Mouse (Mus musculus) intestine, embryonic 15.5 days (tissue): ENCODE measurements around the gene Mrpl54. TPM values are rescaled to one million over a fixed set of nuclear protein-coding genes. Genes with fewer than 3 reads are reported as not detected.

Experiments used
- ATAC-seq: fragments of 200-750 bp; cut with Nextera tagmentation; 2 replicates; pipeline ENCODE4 v1.8.0; 2017; ENCODE audit warnings: moderate TSS enrichment, moderate library complexity
- H3K27ac ChIP-seq: fragments of 300-500 bp; sonication (generic); 2 replicates; pipeline ENCODE4 v1.5.1; 2015; ENCODE audit warnings: mild to moderate bottlenecking, inconsistent platforms
- H3K27me3 ChIP-seq: fragments of 300-500 bp; sonication (generic); replicated peaks from 2 replicates; pipeline ENCODE4 v1.6.1; 2015; ENCODE audit warnings: inconsistent platforms
- H3K36me3 ChIP-seq: fragments of 300-500 bp; sonication (generic); 2 replicates; pipeline ENCODE4 v1.6.1; 2015; ENCODE audit warnings: inconsistent platforms
- H3K4me1 ChIP-seq: fragments of 300-500 bp; sonication (generic); replicated peaks from 2 replicates; pipeline ENCODE4 v1.6.1; 2015; ENCODE audit warnings: inconsistent platforms
- H3K4me2 ChIP-seq: fragments of 300-500 bp; sonication (generic); replicated peaks from 2 replicates; pipeline ENCODE4 v1.6.1; 2015; ENCODE audit warnings: mild to moderate bottlenecking, inconsistent platforms
- H3K4me3 ChIP-seq: fragments of 300-500 bp; sonication (generic); replicated peaks from 2 replicates; pipeline ENCODE4 v1.5.1; 2015; ENCODE audit warnings: inconsistent platforms
- H3K9ac ChIP-seq: fragments of 300-500 bp; sonication (generic); 2 replicates; pipeline ENCODE4 v1.6.1; 2015; ENCODE audit warnings: inconsistent platforms
- H3K9me3 ChIP-seq: fragments of 300-500 bp; sonication (generic); 2 replicates; pipeline ENCODE4 v1.6.1; 2016; ENCODE audit warnings: inconsistent platforms
- WGBS: fragments of 180-500 bp; shearing (Covaris S2); methylation state at CpG from one replicate; pipeline ENCODE4 v1.1.7; 2015; 5-methylcytosine and 5-hydroxymethylcytosine counted together
- polyA plus RNA-seq: library from polyadenylated mRNA; unstranded; fragments of >200 nt; fragmentation: Nextera tagmentation; extraction: Ambion mirVana; gene quantifications from 2 replicates; pipeline ENCODE4 v1.2.1, GENCODE M21; 2015

Gene Mrpl54
- polyA plus RNA-seq, 1 experiment from 2014 or later = 242 TPM

DNA sequence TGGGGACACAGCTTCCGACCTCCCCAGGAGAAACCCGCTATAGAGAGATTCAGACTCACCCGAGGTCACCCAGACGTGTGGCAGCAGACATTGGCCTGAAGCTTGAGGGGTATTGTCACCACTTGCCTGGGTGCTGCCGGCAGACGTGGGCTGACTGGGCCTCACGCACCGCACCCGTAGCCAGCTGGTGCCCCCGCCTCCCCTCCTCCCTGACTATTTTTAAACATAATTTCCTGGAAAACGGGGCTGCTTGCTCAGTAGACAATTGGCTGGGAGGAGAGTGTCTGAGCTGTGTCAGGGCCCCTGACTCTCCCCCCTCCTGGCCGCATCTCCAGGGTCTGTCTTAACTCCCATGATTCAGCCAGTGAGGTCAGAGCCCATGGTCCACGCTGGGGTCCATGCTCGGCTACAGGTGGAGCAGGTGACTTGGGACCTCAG is 36.1 kb upstream of the Mrpl54 start:
- H3K27me3 ChIP-seq = no peaks in the 10 kb centered on the region
- H3K9ac ChIP-seq = peak overlapping the region; percentile 18
- H3K9me3 ChIP-seq = no peaks in the 10 kb centered on the region
- peaks cover 53% of the 10 kb centered on the region for H3K4me1 ChIP-seq
- peak; percentile 30 for ATAC-seq
- peak overlapping the region; percentile 57 for H3K27ac ChIP-seq
- H3K36me3 ChIP-seq = peaks cover 23% of the 10 kb centered on the region
- H3K4me2 ChIP-seq = peak overlapping the region; percentile 43
- WGBS = 27% methylated on average over 14 of the region's 14 CpGs
- H3K4me3 ChIP-seq = no peak overlapping the region

DNA sequence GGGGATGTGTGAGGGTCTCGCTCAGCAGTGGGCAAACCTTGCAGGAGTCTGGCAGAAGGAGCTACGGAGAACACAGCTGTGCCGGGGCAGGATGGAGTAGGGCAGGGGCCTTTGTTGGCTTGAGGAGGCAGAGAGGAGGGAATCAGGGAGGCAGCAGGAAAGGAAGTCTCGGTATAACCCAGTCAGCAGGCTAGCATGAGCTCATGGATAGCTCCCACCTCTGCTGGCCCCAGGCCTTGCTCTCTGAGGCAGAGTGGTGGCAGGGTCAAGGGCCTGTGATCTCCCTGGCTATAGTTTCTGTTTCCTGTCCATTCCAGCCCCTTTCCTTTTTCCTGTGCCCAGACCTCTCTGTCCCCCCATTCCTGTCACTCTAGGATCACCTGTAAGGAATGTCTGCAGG is 35.6 kb upstream of the Mrpl54 start:
- Histone ChIP-seq H3K4me3 (no peak overlapping the region), H3K9me3 (no peaks in the 10 kb centered on the region), H3K4me2 (peak overlapping the region; percentile 43), H3K27me3 (no peaks in the 10 kb centered on the region), H3K27ac (peak overlapping the region; percentile 57), H3K9ac (peak overlapping the region; percentile 18; the same call in 1 of the 2 replicates), H3K36me3 (peaks cover 18% of the 10 kb centered on the region), H3K4me1 (peaks cover 58% of the 10 kb centered on the region)
- ATAC-seq = no peak
- WGBS = 67% methylated on average over 4 of the region's 4 CpGs

DNA sequence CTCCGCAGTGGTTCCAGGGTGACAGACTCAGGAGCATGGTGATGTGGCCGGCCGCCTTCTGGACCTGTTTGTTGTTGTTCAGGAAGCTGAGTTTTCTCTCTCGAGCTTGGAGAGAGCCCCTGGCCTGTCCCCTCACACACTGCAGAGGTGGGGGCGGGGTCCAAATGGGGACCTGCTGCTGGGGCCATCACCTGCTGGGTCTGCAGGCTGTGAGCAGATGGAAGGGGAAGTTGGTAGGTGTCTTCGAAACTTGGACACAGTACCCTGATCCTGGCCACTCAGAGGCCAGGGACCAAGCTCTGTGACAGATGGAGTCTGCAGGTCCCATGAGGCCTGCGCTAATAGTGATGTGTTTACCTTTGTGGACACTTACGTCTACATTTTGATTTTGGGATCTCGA is 34.6 kb upstream of the Mrpl54 start:
- Histone ChIP-seq H3K27me3 (no peaks in the 10 kb centered on the region), H3K4me2 (no peak overlapping the region), H3K4me3 (no peak overlapping the region), H3K9ac (no peak overlapping the region), H3K36me3 (peaks cover 8% of the 10 kb centered on the region), H3K9me3 (no peaks in the 10 kb centered on the region), H3K27ac (no peak overlapping the region), H3K4me1 (peaks cover 60% of the 10 kb centered on the region)
- 80% methylated on average over 9 of the region's 9 CpGs for WGBS
- ATAC-seq = no peak

DNA sequence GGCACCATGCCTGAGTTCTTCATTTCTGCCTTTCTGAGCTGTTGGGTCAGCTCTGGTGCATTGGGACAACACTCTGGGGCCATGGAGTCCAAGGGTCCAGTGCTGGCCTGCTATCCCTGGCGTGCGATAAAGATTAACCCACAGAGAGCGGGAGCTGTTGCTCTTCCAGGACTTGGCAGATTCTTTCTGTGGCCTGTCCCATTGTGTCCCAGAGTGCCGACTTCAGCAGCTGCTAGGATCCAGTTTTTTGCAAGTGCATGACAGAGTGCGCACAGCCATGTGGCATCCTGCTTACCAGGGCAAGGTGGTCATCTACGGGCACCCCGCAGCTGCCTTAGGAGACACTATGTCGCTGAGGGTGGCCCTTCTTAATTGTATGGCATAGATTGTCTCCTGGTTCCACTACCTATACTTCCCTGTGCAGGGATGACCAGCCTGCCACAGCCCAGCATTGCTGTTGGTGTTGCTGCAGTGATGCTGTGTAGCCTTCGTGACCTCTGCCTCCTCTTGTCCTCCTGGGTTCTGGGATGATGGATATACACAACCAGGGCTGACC is 33.7 kb upstream of the Mrpl54 start:
- Histone ChIP-seq H3K4me3 (no peak overlapping the region), H3K27ac (0 out of 2 replicates have a peak overlapping the region, but pooled peaks have one; percentile 11), H3K9ac (0 out of 2 replicates have a peak overlapping the region, but pooled peaks have one; percentile 8), H3K27me3 (no peaks in the 10 kb centered on the region), H3K9me3 (no peaks in the 10 kb centered on the region), H3K4me2 (no peak overlapping the region), H3K4me1 (peaks cover 65% of the 10 kb centered on the region), H3K36me3 (no peaks in the 10 kb centered on the region; the same call in 1 of the 2 replicates)
- WGBS = 73% methylated on average over 9 of the region's 9 CpGs
- ATAC-seq = no peak

GRCm38 (mm10) chr10:81299585-81300351 is 33.0 kb upstream of the Mrpl54 start:
- no peak for ATAC-seq
- Histone ChIP-seq H3K4me2 (no peak overlapping the region), H3K27ac (0 out of 2 replicates have a peak overlapping the region, but pooled peaks have one; percentile 11), H3K4me3 (no peak overlapping the region), H3K36me3 (no peaks in the 10 kb centered on the region; the same call in 1 of the 2 replicates), H3K9ac (peak overlapping the region; percentile 18; the same call in 1 of the 2 replicates), H3K9me3 (no peaks in the 10 kb centered on the region), H3K27me3 (no peaks in the 10 kb centered on the region), H3K4me1 (peaks cover 70% of the 10 kb centered on the region)
- WGBS = 83% methylated on average over 14 of the region's 14 CpGs

GRCm38 (mm10) chr10:81298369-81299100 is 31.8 kb upstream of the Mrpl54 start:
- H3K9me3 ChIP-seq = no peaks in the 10 kb centered on the region
- H3K9ac ChIP-seq = no peak overlapping the region
- WGBS = 89% methylated on average over 17 of the region's 17 CpGs
- H3K27me3 ChIP-seq = no peaks in the 10 kb centered on the region
- no peak overlapping the region for H3K4me3 ChIP-seq
- H3K36me3 ChIP-seq = no peaks in the 10 kb centered on the region; the same call in 1 of the 2 replicates
- H3K27ac ChIP-seq = peak overlapping the region; percentile 10; the same call in 1 of the 2 replicates
- ATAC-seq = no peak
- peaks cover 74% of the 10 kb centered on the region for H3K4me1 ChIP-seq
- H3K4me2 ChIP-seq = no peak overlapping the region

GRCm38 (mm10) chr10:81297845-81298244 is 31.1 kb upstream of the Mrpl54 start:
- ATAC-seq = no peak

GRCm38 (mm10) chr10:81297246-81297645 is 30.5 kb upstream of the Mrpl54 start:
- 0 out of 2 replicates have a peak overlapping the region, but pooled peaks have one; percentile 11 for H3K4me2 ChIP-seq
- WGBS = 78% methylated on average over 6 of the region's 6 CpGs
- no peaks in the 10 kb centered on the region for H3K9me3 ChIP-seq
- H3K4me1 ChIP-seq = peaks cover 63% of the 10 kb centered on the region
- peak overlapping the region; percentile 10; the same call in 1 of the 2 replicates for H3K27ac ChIP-seq
- no peak overlapping the region for H3K9ac ChIP-seq
- no peaks in the 10 kb centered on the region; the same call in 1 of the 2 replicates for H3K36me3 ChIP-seq
- no peak overlapping the region for H3K4me3 ChIP-seq
- H3K27me3 ChIP-seq = no peaks in the 10 kb centered on the region
- ATAC-seq = no peak

More at GRCm38 (mm10) chr10:81297845-81298244, 31.1 kb upstream of the Mrpl54 start:
- Histone ChIP-seq H3K4me1 (peaks cover 67% of the 10 kb centered on the region), H3K27me3 (no peaks in the 10 kb centered on the region), H3K4me2 (0 out of 2 replicates have a peak overlapping the region, but pooled peaks have one; percentile 11), H3K9me3 (no peaks in the 10 kb centered on the region), H3K36me3 (no peaks in the 10 kb centered on the region; the same call in 1 of the 2 replicates), H3K9ac (peak overlapping the region; percentile 10; the same call in 1 of the 2 replicates), H3K4me3 (no peak overlapping the region), H3K27ac (peak overlapping the region; percentile 10)
- 43% methylated on average over 10 of the region's 10 CpGs for WGBS

DNA sequence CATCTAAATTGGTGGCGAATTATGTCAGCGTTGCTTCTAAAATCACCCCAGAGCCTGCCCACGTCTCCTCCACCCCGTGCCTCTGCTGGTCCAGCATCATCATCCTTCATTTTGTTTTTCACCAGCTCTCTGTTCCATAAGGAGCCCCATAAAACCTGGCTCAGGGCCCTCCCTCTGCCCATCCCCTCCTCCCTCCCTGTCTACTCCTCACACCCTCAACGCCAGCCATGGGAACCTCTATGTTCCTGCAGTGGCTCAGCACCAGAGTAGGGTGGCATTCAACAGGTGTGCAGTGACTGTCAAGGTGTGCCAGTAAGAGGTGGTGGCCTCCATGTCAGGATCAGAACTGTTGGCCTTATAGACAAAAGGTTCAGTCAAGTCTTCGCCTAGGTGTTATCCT is 28.5 kb upstream of the Mrpl54 start:
- Histone ChIP-seq H3K36me3 (no peaks in the 10 kb centered on the region; the same call in 1 of the 2 replicates), H3K9me3 (no peaks in the 10 kb centered on the region), H3K4me2 (no peak overlapping the region), H3K27me3 (no peaks in the 10 kb centered on the region), H3K27ac (no peak overlapping the region), H3K4me1 (peaks cover 50% of the 10 kb centered on the region), H3K4me3 (no peak overlapping the region), H3K9ac (0 out of 2 replicates have a peak overlapping the region, but pooled peaks have one; percentile 85)
- 88% methylated on average over 6 of the region's 6 CpGs for WGBS
- ATAC-seq = no peak

DNA sequence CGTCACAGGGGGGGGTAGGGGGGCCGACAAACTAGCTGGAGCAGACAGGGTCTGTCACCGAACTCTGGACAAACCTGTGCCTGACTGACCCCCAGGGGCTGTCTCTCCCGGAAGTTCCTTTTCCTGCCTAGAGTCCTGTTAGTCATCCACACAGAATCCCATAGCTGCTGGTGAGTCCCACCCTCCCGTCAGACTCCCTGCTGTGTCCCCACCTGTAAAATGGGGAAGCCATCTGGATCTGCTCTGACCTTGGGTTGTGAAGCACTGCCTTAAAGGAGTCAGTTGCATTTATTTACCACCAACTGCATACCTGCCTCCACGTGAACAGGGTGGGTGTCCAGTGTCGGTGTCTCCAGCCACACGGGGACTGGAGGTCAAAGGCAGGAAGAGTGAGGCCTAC is 27.7 kb upstream of the Mrpl54 start:
- Histone ChIP-seq H3K27ac (no peak overlapping the region), H3K4me1 (peaks cover 43% of the 10 kb centered on the region)
- WGBS = 31% methylated on average over 8 of the region's 8 CpGs

GRCm38 (mm10) chr10:81293334-81294030 is 26.7 kb upstream of the Mrpl54 start:
- H3K4me1 ChIP-seq = peaks cover 46% of the 10 kb centered on the region
- H3K4me2 ChIP-seq = peak overlapping the region; percentile 95
- H3K36me3 ChIP-seq = no peaks in the 10 kb centered on the region; the same call in 1 of the 2 replicates
- no peak for ATAC-seq
- H3K9ac ChIP-seq = peak overlapping the region; percentile 85
- no peaks in the 10 kb centered on the region for H3K27me3 ChIP-seq
- no peaks in the 10 kb centered on the region for H3K9me3 ChIP-seq
- WGBS = 2% methylated on average over 25 of the region's 25 CpGs
- peak overlapping the region; percentile 85 for H3K27ac ChIP-seq
- H3K4me3 ChIP-seq = peak overlapping the region; percentile 72

More for the DNA sequence above, 27.7 kb upstream of the Mrpl54 start:
- no peaks in the 10 kb centered on the region for H3K27me3 ChIP-seq
- peak overlapping the region; percentile 85; the same call in 1 of the 2 replicates for H3K9ac ChIP-seq
- no peaks in the 10 kb centered on the region; the same call in 1 of the 2 replicates for H3K36me3 ChIP-seq
- H3K4me3 ChIP-seq = peak overlapping the region; percentile 72
- peak overlapping the region; percentile 95 for H3K4me2 ChIP-seq
- ATAC-seq = no peak
- H3K9me3 ChIP-seq = no peaks in the 10 kb centered on the region
